Mouse (Mus musculus) heart, postnatal 14 days (tissue): ENCODE measurements around the gene Ice1. TPM values are rescaled to one million over a fixed set of nuclear protein-coding genes. Genes with fewer than 3 reads are reported as not detected.

Source experiments
- DNase-seq, 2 experiments: peaks; one replicate each; pipeline ENCODE4 v3.0.0; 2021 to 2022
- intact Hi-C: fragments of 180-260 bp; cut with DNase I; formaldehyde crosslinking; loops from one replicate; pipeline ENCODE4 v1.15.1; 2025
- total RNA-seq, 2 experiments: library from RNA; stranded (reverse); gene quantifications; 2 replicates each; pipeline ENCODE4 v1.2.3; 2021

Gene Ice1
- total RNA-seq, 2 experiments from 2014 or later = 30.3 to 32.7 TPM

GRCm38 (mm10) chr13:70590248-70590762, 47.1 kb downstream of the Ice1 start:
- peak; percentile 86 to 90 for DNase-seq
- intact Hi-C loops = no loop called here

GRCm38 (mm10) chr13:70586969-70587368, 50.5 kb downstream of the Ice1 start:
- intact Hi-C loops = loop anchor here (5.0 kb wide), 1 partner anchor 890 kb away; no protein-coding TSS in a partner anchor
- DNase-seq = peak; percentile 42 to 57

GRCm38 (mm10) chr13:70582517-70582916, 54.9 kb downstream of the Ice1 start:
- peak in 1 of 2 experiments; percentile 44 for DNase-seq
- intact Hi-C loops = no loop called here

- intact Hi-C loops = no loop called here
- DNase-seq = no peak
Measured at GRCm38 (mm10) chr13:70581509-70581908, 55.9 kb downstream of the Ice1 start.

- no peak for DNase-seq
- intact Hi-C loops = no loop called here
Measured at GRCm38 (mm10) chr13:70574216-70574615, 63.2 kb downstream of the Ice1 start.

- intact Hi-C loops = no loop called here
Measured at GRCm38 (mm10) chr13:70567889-70568288, 69.5 kb downstream of the Ice1 start.

GRCm38 (mm10) chr13:70553456-70553855, 84.0 kb downstream of the Ice1 start:
- intact Hi-C loops = no loop called here

More at GRCm38 (mm10) chr13:70567889-70568288, 69.5 kb downstream of the Ice1 start:
- DNase-seq = no peak

GRCm38 (mm10) chr13:70547457-70547856, 90.0 kb downstream of the Ice1 start:
- intact Hi-C loops = no loop called here
- DNase-seq = no peak

More at GRCm38 (mm10) chr13:70553456-70553855, 84.0 kb downstream of the Ice1 start:
- DNase-seq = no peak

- intact Hi-C loops = no loop called here
- no peak for DNase-seq
Measured at GRCm38 (mm10) chr13:70545261-70545660, 92.2 kb downstream of the Ice1 start.

- DNase-seq = no peak
- intact Hi-C loops = no loop called here
Measured at GRCm38 (mm10) chr13:70539842-70540241, 97.6 kb downstream of the Ice1 start.

GRCm38 (mm10) chr13:70533412-70533811, 104.0 kb downstream of the Ice1 start:
- intact Hi-C loops = no loop called here
- no peak for DNase-seq

- intact Hi-C loops = no loop called here
- DNase-seq = no peak
Measured at GRCm38 (mm10) chr13:70532719-70533118, 104.7 kb downstream of the Ice1 start.

- no peak for DNase-seq
- intact Hi-C loops = no loop called here
Measured at GRCm38 (mm10) chr13:70517651-70518050, 119.8 kb downstream of the Ice1 start.

GRCm38 (mm10) chr13:70515004-70515403, 122.4 kb downstream of the Ice1 start:
- intact Hi-C loops = no loop called here
- no peak for DNase-seq

- no peak for DNase-seq
- intact Hi-C loops = no loop called here
Measured at GRCm38 (mm10) chr13:70510199-70510598, 127.2 kb downstream of the Ice1 start.

GRCm38 (mm10) chr13:70509375-70510016, 127.9 kb downstream of the Ice1 start:
- intact Hi-C loops = no loop called here
- no peak for DNase-seq

- intact Hi-C loops = no loop called here
- no peak for DNase-seq
Measured at GRCm38 (mm10) chr13:70508708-70509374, 128.6 kb downstream of the Ice1 start.

Other genes with a start within 250 kb of the Ice1 start
- gene Adamts16, start 204.2 kb upstream of the Ice1 start, total RNA-seq = under 1 TPM; 0.24 to 0.29 TPM